In genomic region chr16:32508035-32508434, GRCm38 (mm10) we compare ENCODE assay signal across 17 mouse cellular contexts. TPM values are rescaled to one million over a fixed set of nuclear protein-coding genes. Genes with fewer than 3 reads are reported as not detected.
DNase-seq lines count a peak whose midpoint lies in the region; ATAC-seq and TF ChIP-seq lines count a peak whose summit lies in the region.
"Had no signal": no experiment of that assay in that cellular context is flagged by ENCODE, and none has a peak within 500 bp of the region (broad histone marks: within the 10 kb centered on the region; RNA-seq: fewer than 3 reads in every experiment).

No protein-coding gene starts in this region.

- WGBS in heart, embryonic 10.5 days: 78% methylated on average over 5 of the region's 5 CpGs
- WGBS in lung, embryonic 16.5 days: 67% methylated on average over 5 of the region's 5 CpGs
- WGBS in lung, postnatal 0 days: 69% methylated on average over 5 of the region's 5 CpGs
- 79% methylated on average over 5 of the region's 5 CpGs for WGBS in intestine, embryonic 15.5 days
- 69% methylated on average over 5 of the region's 5 CpGs for WGBS in liver, postnatal 0 days (ENCODE audit: insufficient replicate concordance)

- H3K4me1 ChIP-seq in heart, embryonic 10.5 days: peaks cover 57% of the 10 kb centered on the region
- H3K4me1 ChIP-seq in lung, embryonic 16.5 days (replicated peaks; ENCODE audit: control insufficient read depth, insufficient read depth, low read length): peaks cover 25% of the 10 kb centered on the region
- peaks cover 5% of the 10 kb centered on the region; the same call in 1 of the 2 replicates for H3K4me1 ChIP-seq in lung, postnatal 0 days (ENCODE audit: insufficient read depth, low read depth, low read length)
- H3K4me1 ChIP-seq in intestine, embryonic 15.5 days (replicated peaks): peaks cover 42% of the 10 kb centered on the region
- H3K4me1 ChIP-seq in liver, postnatal 0 days (ENCODE audit: insufficient read depth): peaks cover 36% of the 10 kb centered on the region

- ATAC-seq in lung, embryonic 16.5 days (ENCODE audit: low read depth): no peak
- ATAC-seq in lung, postnatal 0 days: no peak
- no peak for ATAC-seq in intestine, embryonic 15.5 days
- ATAC-seq in liver, postnatal 0 days: no peak

- DNase-seq in heart, embryonic 10.5 days (ENCODE audit: low spot score): no peak
- DNase-seq in heart, adult 18-20 months: no peak
- DNase-seq in lung, postnatal 0 days (ENCODE audit: low spot score): no peak
- DNase-seq in liver, postnatal 0 days: no peak
- no peak for DNase-seq in adrenal gland, postnatal 14 days
- DNase-seq in embryo, embryonic 10 days (ENCODE audit: low spot score): no peak
- DNase-seq: kidney, adult 11 months had no signal

- H3K4me3 ChIP-seq in heart, embryonic 10.5 days: no peak overlapping the region
- H3K4me3 ChIP-seq in lung, embryonic 16.5 days (ENCODE audit: low read length): no peak overlapping the region
- H3K4me3 ChIP-seq in lung, postnatal 0 days (ENCODE audit: low read depth, low read length): no peak overlapping the region
- H3K4me3 ChIP-seq in intestine, embryonic 15.5 days (replicated peaks): no peak overlapping the region
- peak overlapping the region; percentile 24 for H3K4me3 ChIP-seq in liver, postnatal 0 days (ENCODE audit: low read depth, low read length)

- H3K9ac ChIP-seq in lung, embryonic 16.5 days (ENCODE audit: low read length): no peak overlapping the region
- H3K9ac ChIP-seq in lung, postnatal 0 days (replicated peaks; ENCODE audit: low read depth): no peak overlapping the region
- no peak overlapping the region for H3K9ac ChIP-seq in intestine, embryonic 15.5 days
- peak overlapping the region; percentile 71 for H3K9ac ChIP-seq in liver, postnatal 0 days (replicated peaks)

- H3K27ac ChIP-seq in heart, embryonic 10.5 days: peak overlapping the region; percentile 87
- H3K27ac ChIP-seq in lung, embryonic 16.5 days (ENCODE audit: low read length): peak overlapping the region; percentile 86
- no peak overlapping the region for H3K27ac ChIP-seq in lung, postnatal 0 days (ENCODE audit: low read length)
- H3K27ac ChIP-seq in intestine, embryonic 15.5 days: peak overlapping the region; percentile 89
- H3K27ac ChIP-seq in liver, postnatal 0 days (ENCODE audit: low read depth): peak overlapping the region; percentile 98

- no peak for TF ChIP-seq EP300 in lung, postnatal 0 days (IDR thresholded peaks at IDR 0.05)
- no peak for TF ChIP-seq EP300 in liver, postnatal 0 days (IDR thresholded peaks at IDR 0.05; ENCODE audit: low read depth)

- no peak for TF ChIP-seq CTCF in lung, postnatal 0 days (IDR thresholded peaks at IDR 0.05)
- no peak for TF ChIP-seq CTCF in liver, postnatal 0 days (IDR thresholded peaks at IDR 0.05; ENCODE audit: low read depth)

- H3K4me2 ChIP-seq in lung, embryonic 16.5 days (ENCODE audit: low read depth, low read length): no peak overlapping the region
- no peak overlapping the region for H3K4me2 ChIP-seq in lung, postnatal 0 days (replicated peaks; ENCODE audit: low read depth, low read length)
- H3K4me2 ChIP-seq in intestine, embryonic 15.5 days (replicated peaks): no peak overlapping the region
- peak overlapping the region; percentile 66 for H3K4me2 ChIP-seq in liver, postnatal 0 days (ENCODE audit: low read depth, low read length)

- no peaks in the 10 kb centered on the region for H3K9me3 ChIP-seq in heart, embryonic 10.5 days
- no peaks in the 10 kb centered on the region for H3K9me3 ChIP-seq in lung, embryonic 16.5 days (ENCODE audit: control insufficient read depth, low read length)
- no peaks in the 10 kb centered on the region for H3K9me3 ChIP-seq in lung, postnatal 0 days (ENCODE audit: low read length)
- no peaks in the 10 kb centered on the region for H3K9me3 ChIP-seq in intestine, embryonic 15.5 days
- H3K9me3 ChIP-seq in liver, postnatal 0 days (ENCODE audit: low read length): no peaks in the 10 kb centered on the region
- H3K9me3 ChIP-seq: megakaryocyte, embryonic 14.5 days had no signal

- peaks cover 14% of the 10 kb centered on the region; the same call in 1 of the 2 replicates for H3K27me3 ChIP-seq in heart, embryonic 10.5 days (ENCODE audit: insufficient read depth, poor library complexity, severe bottlenecking)
- H3K27me3 ChIP-seq in lung, embryonic 16.5 days (ENCODE audit: control insufficient read depth, insufficient read depth, low read depth, low read length): no peaks in the 10 kb centered on the region
- H3K27me3 ChIP-seq in lung, postnatal 0 days (replicated peaks; ENCODE audit: insufficient read depth, low read length): no peaks in the 10 kb centered on the region
- H3K27me3 ChIP-seq in intestine, embryonic 15.5 days (replicated peaks): no peaks in the 10 kb centered on the region
- H3K27me3 ChIP-seq in liver, postnatal 0 days (ENCODE audit: insufficient read depth, low read length): no peaks in the 10 kb centered on the region

- no peaks in the 10 kb centered on the region for H3K36me3 ChIP-seq in heart, embryonic 10.5 days
- no peaks in the 10 kb centered on the region for H3K36me3 ChIP-seq in lung, embryonic 16.5 days (ENCODE audit: control insufficient read depth, insufficient read depth, low read length)
- H3K36me3 ChIP-seq in lung, postnatal 0 days (ENCODE audit: insufficient read depth, low read length): no peaks in the 10 kb centered on the region
- no peaks in the 10 kb centered on the region for H3K36me3 ChIP-seq in intestine, embryonic 15.5 days
- no peaks in the 10 kb centered on the region for H3K36me3 ChIP-seq in liver, postnatal 0 days (replicated peaks; ENCODE audit: insufficient read depth, low read length)

RNA-seq across cellular contexts. Expression of gene Zdhhc19, which starts 12.0 kb away (rescaled TPM):
- polyA plus RNA-seq in heart, embryonic 10.5 days (2016; fragmentation: Nextera tagmentation; extraction: Ambion mirVana): not detected in 2 replicates
- not detected for total RNA-seq in heart, adult 18-20 months (2021)
- not detected in 2 replicates for polyA plus RNA-seq in lung, embryonic 16.5 days (2015; fragmentation: Nextera tagmentation; extraction: Ambion mirVana)
- polyA plus RNA-seq in lung, postnatal 0 days (2015; fragmentation: Nextera tagmentation; extraction: Ambion mirVana): not detected in 2 replicates
- polyA plus RNA-seq in intestine, embryonic 15.5 days (2015; fragmentation: Nextera tagmentation; extraction: Ambion mirVana): 1.1 and 1.2 TPM in 2 replicates
- not detected in 2 replicates for polyA plus RNA-seq in liver, postnatal 0 days (2015; fragmentation: Nextera tagmentation; extraction: Ambion mirVana)
- total RNA-seq in adrenal gland, postnatal 14 days (2021): not detected in 2 replicates
- total RNA-seq: adrenal gland, postnatal 10 days; gastrocnemius, postnatal 4 days; layer of hippocampus, postnatal 14 days; left cerebral cortex, postnatal 36 days had no signal
- polyA plus RNA-seq: C2C12; hindbrain, embryonic 11.5 days; neural tube, embryonic 14.5 days had no signal

RNA-seq across cellular contexts. Expression of gene Slc51a, which starts 20.4 kb away (rescaled TPM):
- 4.2 and 5.1 TPM in 2 replicates for polyA plus RNA-seq in heart, embryonic 10.5 days (2016; fragmentation: Nextera tagmentation; extraction: Ambion mirVana)
- total RNA-seq in heart, adult 18-20 months (2021): under 1 TPM; 0.32 to 0.85 TPM
- 0.28 and 0.55 TPM in 2 replicates for polyA plus RNA-seq in lung, embryonic 16.5 days (2015; fragmentation: Nextera tagmentation; extraction: Ambion mirVana)
- polyA plus RNA-seq in lung, postnatal 0 days (2015; fragmentation: Nextera tagmentation; extraction: Ambion mirVana): 0.30 and 0.41 TPM in 2 replicates
- 97.1 and 104 TPM in 2 replicates for polyA plus RNA-seq in intestine, embryonic 15.5 days (2015; fragmentation: Nextera tagmentation; extraction: Ambion mirVana)
- 0.81 and 1.0 TPM in 2 replicates for polyA plus RNA-seq in liver, postnatal 0 days (2015; fragmentation: Nextera tagmentation; extraction: Ambion mirVana)
- total RNA-seq in adrenal gland, postnatal 14 days (2021): not detected in 2 replicates
- total RNA-seq: adrenal gland, postnatal 10 days; gastrocnemius, postnatal 4 days; layer of hippocampus, postnatal 14 days; left cerebral cortex, postnatal 36 days had no signal

Comparison
In these comparisons a context has a peak if more than half of its experiments do, and no peak if none do; other contexts are left out.
1. RNA of gene Slc51a, which starts 20.4 kb away (polyA plus RNA-seq): 97.1 to 104 TPM in intestine, embryonic 15.5 days; 4.2 to 5.1 TPM in heart, embryonic 10.5 days, 0.81 to 1.0 TPM in liver, postnatal 0 days, 0.30 to 0.41 TPM in lung, postnatal 0 days and 0.28 to 0.55 TPM in lung, embryonic 16.5 days; every median in the first group is over 10 times any median in the second.